Mouse (Mus musculus) adrenal gland, adult (tissue): ENCODE data around the gene Zfp148.

ENCODE experiments used
- DNase-seq, 2 experiments: peaks; one replicate each; pipeline ENCODE4 v3.0.0; 2022 to 2023; ENCODE audit warnings: low spot score in 1 of 2; ENCODE audit not compliant: inconsistent age in 2 of 2

Gene Zfp148

GRCm38 (mm10) chr16:33529502-33530454 lies 149.1 kb downstream of the Zfp148 start:
- no peak for DNase-seq

- DNase-seq: peak; percentile 50 to 71
Observed at GRCm38 (mm10) chr16:33531184-33531583, 150.5 kb downstream of the Zfp148 start.

DNA sequence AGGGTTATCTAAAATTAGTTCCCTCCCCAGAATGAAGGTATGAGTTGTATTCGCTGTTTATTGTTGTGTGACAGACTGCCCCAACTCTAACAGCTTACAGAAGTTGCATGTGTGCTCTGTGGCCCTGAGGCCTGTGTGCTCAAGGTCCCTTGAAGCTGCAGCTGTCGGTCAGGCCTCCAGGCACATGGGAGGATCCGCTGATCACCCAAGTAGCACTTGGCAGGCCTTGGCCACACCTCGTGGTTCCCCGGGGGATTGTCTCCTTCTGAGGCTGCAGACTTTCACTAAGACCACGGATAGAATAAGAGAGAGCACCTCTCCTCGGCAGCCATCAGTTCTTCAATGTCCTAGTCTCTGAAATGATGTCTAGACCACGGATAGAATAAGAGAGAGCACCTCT lies 155.8 kb downstream of the Zfp148 start:
- no peak for DNase-seq

GRCm38 (mm10) chr16:33537499-33538225 lies 157.0 kb downstream of the Zfp148 start:
- no peak for DNase-seq

GRCm38 (mm10) chr16:33544346-33544745 lies 163.7 kb downstream of the Zfp148 start:
- no peak for DNase-seq

GRCm38 (mm10) chr16:33545530-33545929 lies 164.9 kb downstream of the Zfp148 start:
- no peak for DNase-seq

GRCm38 (mm10) chr16:33553689-33554342 lies 173.2 kb downstream of the Zfp148 start:
- no peak for DNase-seq
